Mouse (Mus musculus): Measurements from ENCODE around the gene Sorl1.

The Sorl1 gene

GRCm38 (mm10) chr9:41929986-41930385 lies 194.1 kb downstream of the Sorl1 start:
- intact Hi-C loops (cut with DNase I), result no loop called here

GRCm38 (mm10) chr9:41925721-41926120 lies 198.4 kb downstream of the Sorl1 start:
- intact Hi-C loops (cut with DNase I), result no loop called here

- intact Hi-C loops (cut with DNase I), result no loop called here
These were observed 200.0 kb downstream of the Sorl1 start for GRCm38 (mm10) chr9:41924140-41924539.

- intact Hi-C loops (cut with DNase I), result no loop called here
These were observed 201.7 kb downstream of the Sorl1 start for GRCm38 (mm10) chr9:41922416-41922815.

- intact Hi-C loops (cut with DNase I), result no loop called here
These were observed 205.3 kb downstream of the Sorl1 start for GRCm38 (mm10) chr9:41918657-41919380.

- intact Hi-C loops (cut with DNase I), result no loop called here
These were observed 205.9 kb downstream of the Sorl1 start for GRCm38 (mm10) chr9:41918155-41918554.

- intact Hi-C loops (cut with DNase I), result no loop called here
These were observed 208.5 kb downstream of the Sorl1 start for GRCm38 (mm10) chr9:41915571-41915970.

All from adrenal gland (tissue).